Mouse (Mus musculus) urinary bladder, postnatal 4 days (tissue): ENCODE data around the gene Ttc28.
A peak's percentile ranks its signal among the peaks of the same experiment; 100 is the strongest.

ENCODE experiments used
- DNase-seq, 2 experiments: peaks; one replicate each; pipeline ENCODE4 v3.0.0; 2021 to 2022; ENCODE audit warnings: low spot score in 2 of 2

Ttc28 gene

DNA sequence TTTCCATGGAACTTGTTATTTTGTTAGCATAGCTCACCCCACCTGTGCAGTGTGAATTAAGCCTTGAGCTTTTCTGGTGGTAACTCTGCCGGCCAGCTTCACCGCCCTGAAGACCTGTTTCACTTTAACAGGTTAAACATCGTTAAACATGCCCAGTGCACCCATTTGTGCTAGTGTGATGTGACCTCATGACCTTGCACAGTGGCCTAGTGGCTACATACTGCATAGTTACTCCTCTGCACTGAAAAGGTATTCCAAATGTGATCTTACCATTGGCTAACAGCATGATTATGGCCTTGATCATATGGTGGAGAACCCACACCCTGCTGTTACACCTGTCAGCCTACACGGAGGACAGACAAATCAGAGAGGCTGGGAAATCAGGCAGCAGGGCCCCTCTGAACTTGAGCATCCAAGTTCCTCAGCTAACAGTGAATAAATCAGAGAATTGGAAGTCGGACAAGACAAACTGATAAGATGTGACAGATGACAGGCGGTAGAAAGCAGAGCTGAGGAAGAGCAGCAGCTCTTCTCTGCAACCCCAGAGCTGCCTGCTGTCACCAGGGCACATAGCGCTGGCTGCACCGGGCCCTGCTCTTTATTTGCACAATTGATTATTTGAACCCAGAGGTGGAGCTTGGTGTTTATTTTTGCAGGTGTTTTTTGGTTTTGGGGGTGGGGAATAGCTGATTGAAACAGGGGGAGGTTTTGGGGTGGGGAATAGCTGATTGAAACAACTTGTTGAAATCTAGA lies 456.5 kb downstream of the Ttc28 start:
- DNase-seq = peak in 1 of 2 experiments; percentile 25
